Mouse (Mus musculus) CH12.LX (cell line): ENCODE results near the gene Ubl4a. TPM values are rescaled to one million over a fixed set of nuclear protein-coding genes. Genes with fewer than 3 reads are reported as not detected.

Experiments used
- DNase-seq: peaks from one replicate; pipeline ENCODE4 v3.0.0-alpha.2; 2013; ENCODE audit errors: extremely low read depth
- H3K27ac ChIP-seq: 2 replicates; pipeline ENCODE4 v1.5.1; 2012; ENCODE audit warnings: low read depth, mild to moderate bottlenecking, control low read depth, moderate library complexity; ENCODE audit not compliant: insufficient read depth
- H3K27me3 ChIP-seq: replicated peaks from 2 replicates; pipeline ENCODE3; 2012; ENCODE audit warnings: inconsistent platforms
- H3K36me3 ChIP-seq, 2 experiments: replicated peaks in 1 of 2; 2 replicates each; pipeline versions ENCODE3 to v1.6.1; 2012; ENCODE audit warnings: inconsistent platforms in 1 of 2, low read length in 1 of 2, mild to moderate bottlenecking in 1 of 2, mixed read lengths in 1 of 2, moderate library complexity in 1 of 2; ENCODE audit not compliant: control insufficient read depth in 1 of 2, insufficient read depth in 1 of 2
- H3K4me1 ChIP-seq, 2 experiments: 2 replicates each; pipeline ENCODE4 v1.6.1; 2012; ENCODE audit warnings: inconsistent platforms in 1 of 2, moderate library complexity in 1 of 2; ENCODE audit not compliant: insufficient read depth in 2 of 2, control insufficient read depth in 1 of 2
- H3K4me2 ChIP-seq: 2 replicates; pipeline ENCODE4 v1.6.1; 2012; ENCODE audit warnings: low read depth, mild to moderate bottlenecking, control low read depth; ENCODE audit not compliant: poor library complexity, insufficient read depth, severe bottlenecking
- H3K4me3 ChIP-seq, 3 experiments: fragments of 150-350 bp in 1 of 3; sonication (generic) in 1 of 3; replicated peaks in 1 of 3; 2 replicates each; pipeline versions ENCODE3 to v1.5.1; 2011 to 2012; ENCODE audit warnings: low read depth in 2 of 3, low read length in 2 of 3, mild to moderate bottlenecking in 2 of 3, moderate library complexity in 2 of 3, control low read depth in 1 of 3, improper control_type of control experiment in 1 of 3, inconsistent platforms in 1 of 3, mixed read lengths in 1 of 3; ENCODE audit not compliant: poor library complexity in 1 of 3
- H3K79me2 ChIP-seq: replicated peaks from 2 replicates; pipeline ENCODE4 v1.6.1; 2012; ENCODE audit warnings: mild to moderate bottlenecking, moderate library complexity; ENCODE audit not compliant: control insufficient read depth, poor library complexity, insufficient read depth, severe bottlenecking; ENCODE audit errors: extremely low read depth
- H3K9ac ChIP-seq: 2 replicates; pipeline ENCODE4 v1.6.1; 2012; ENCODE audit warnings: low read depth, mild to moderate bottlenecking, control low read depth, moderate library complexity; ENCODE audit not compliant: insufficient read depth
- H3K9me3 ChIP-seq: replicated peaks from 2 replicates; pipeline ENCODE3; 2012; ENCODE audit warnings: low read length, inconsistent platforms, mixed read lengths
- CHD1 ChIP-seq: IDR thresholded peaks from 2 replicates; pipeline ENCODE4 v1.6.1; 2012; ENCODE audit warnings: low read depth, low read length, improper control_type of control experiment, inconsistent platforms
- CHD2 ChIP-seq: IDR thresholded peaks from 2 replicates; pipeline ENCODE4 v1.6.1; 2011; ENCODE audit warnings: low read length, improper control_type of control experiment
- CTCF ChIP-seq, 2 experiments: IDR thresholded peaks in 1 of 2; conservative IDR thresholded peaks in 1 of 2; 2 replicates each; pipeline ENCODE4 v1.5.1; 2011 to 2012; ENCODE audit warnings: low read depth in 2 of 2, low read length in 2 of 2, improper control_type of control experiment in 1 of 2, inconsistent platforms in 1 of 2, mild to moderate bottlenecking in 1 of 2, moderate library complexity in 1 of 2
- EP300 ChIP-seq: IDR thresholded peaks from 2 replicates; pipeline ENCODE4 v1.6.1; 2011; ENCODE audit warnings: low read length, improper control_type of control experiment
- ETS1 ChIP-seq: conservative IDR thresholded peaks from 2 replicates; pipeline ENCODE4 v1.6.1; 2012; ENCODE audit warnings: low read depth, mild to moderate bottlenecking, inconsistent platforms, low read length, improper control_type of control experiment, moderate library complexity
- GABPA ChIP-seq: IDR thresholded peaks from 2 replicates; pipeline ENCODE4 v1.6.1; 2012; ENCODE audit warnings: low read depth, low read length, improper control_type of control experiment, inconsistent platforms; ENCODE audit not compliant: insufficient replicate concordance
- IRF4 ChIP-seq: IDR thresholded peaks from 2 replicates; pipeline ENCODE4 v1.6.1; 2014; ENCODE audit warnings: low read depth, mild to moderate bottlenecking, inconsistent platforms, low read length, improper control_type of control experiment
- JUN ChIP-seq: IDR thresholded peaks from 2 replicates; pipeline ENCODE4 v1.6.1; 2011; ENCODE audit warnings: low read depth, mild to moderate bottlenecking, low read length, improper control_type of control experiment, moderate library complexity; ENCODE audit not compliant: insufficient read depth
- MAFK ChIP-seq: IDR thresholded peaks from 2 replicates; pipeline ENCODE4 v1.6.1; 2011; ENCODE audit warnings: low read length, improper control_type of control experiment; ENCODE audit not compliant: insufficient replicate concordance
- MAX ChIP-seq: IDR thresholded peaks from 2 replicates; pipeline ENCODE4 v1.6.1; 2011; ENCODE audit warnings: low read length, improper control_type of control experiment
- MAZ ChIP-seq: IDR thresholded peaks from 2 replicates; pipeline ENCODE4 v1.6.1; 2012; ENCODE audit warnings: low read depth, mild to moderate bottlenecking, inconsistent platforms, low read length, improper control_type of control experiment, moderate library complexity
- MEF2A ChIP-seq: IDR thresholded peaks from 2 replicates; pipeline ENCODE4 v1.6.1; 2014; ENCODE audit warnings: low read depth, mild to moderate bottlenecking, inconsistent platforms, low read length, improper control_type of control experiment, borderline replicate concordance
- MXI1 ChIP-seq: IDR thresholded peaks from 2 replicates; pipeline ENCODE4 v1.6.1; 2011; ENCODE audit warnings: mild to moderate bottlenecking, low read depth, low read length, improper control_type of control experiment
- MYC ChIP-seq: IDR thresholded peaks from 2 replicates; pipeline ENCODE4 v1.6.1; 2011; ENCODE audit warnings: low read depth, mild to moderate bottlenecking, improper control_type of control experiment, low read length
- NELFE ChIP-seq: IDR thresholded peaks from 2 replicates; pipeline ENCODE4 v1.6.1; 2011; ENCODE audit warnings: low read depth, low read length, improper control_type of control experiment
- NRF1 ChIP-seq: IDR thresholded peaks from 2 replicates; pipeline ENCODE4 v1.6.1; 2014; ENCODE audit warnings: low read depth, mild to moderate bottlenecking, inconsistent platforms, low read length, improper control_type of control experiment, moderate library complexity
- POLR2A ChIP-seq: IDR thresholded peaks from 2 replicates; pipeline ENCODE4 v1.6.1; 2011; ENCODE audit warnings: low read depth, mild to moderate bottlenecking, improper control_type of control experiment, low read length
- RAD21 ChIP-seq: IDR thresholded peaks from 2 replicates; pipeline ENCODE4 v1.6.1; 2011; ENCODE audit warnings: low read depth, mild to moderate bottlenecking, low read length, improper control_type of control experiment, moderate library complexity
- RCOR1 ChIP-seq: conservative IDR thresholded peaks from 2 replicates; pipeline ENCODE4 v1.6.1; 2012; ENCODE audit warnings: low read depth, mild to moderate bottlenecking, inconsistent platforms, low read length, improper control_type of control experiment
- SIN3A ChIP-seq: IDR thresholded peaks from 2 replicates; pipeline ENCODE4 v1.6.1; 2012; ENCODE audit warnings: low read length, improper control_type of control experiment, inconsistent platforms
- SMC3 ChIP-seq: IDR thresholded peaks from 2 replicates; pipeline ENCODE4 v1.6.1; 2011; ENCODE audit warnings: low read depth, low read length, improper control_type of control experiment
- ZC3H11A ChIP-seq: IDR thresholded peaks from 2 replicates; pipeline ENCODE4 v1.6.1; 2012; ENCODE audit warnings: low read depth, mild to moderate bottlenecking, inconsistent platforms, low read length, improper control_type of control experiment
- ZKSCAN1 ChIP-seq: IDR thresholded peaks from 2 replicates; pipeline ENCODE4 v1.6.1; 2012; ENCODE audit warnings: low read depth, inconsistent platforms, low read length, improper control_type of control experiment, borderline replicate concordance
- ZMIZ1 ChIP-seq: IDR thresholded peaks from 2 replicates; pipeline ENCODE4 v1.6.1; 2012; ENCODE audit warnings: low read depth, mild to moderate bottlenecking, inconsistent platforms, low read length, improper control_type of control experiment
- ZNF384 ChIP-seq: IDR thresholded peaks from 2 replicates; pipeline ENCODE4 v1.6.1; 2012; ENCODE audit warnings: low read depth, low read length, improper control_type of control experiment, inconsistent platforms
- dilution Hi-C: fragments of 300-500 bp; cut with MboI; formaldehyde crosslinking; loops from 2 replicates; pipeline ENCODE4 v1.14.3; 2020; ENCODE audit warnings: low sequenced_read_pairs; ENCODE audit not compliant: extremely low pct_unique_long_range_greater_than_20kb, extremely low pct_ligation_motif_present
- in situ Hi-C: fragments of 300-500 bp; cut with MboI; formaldehyde crosslinking; loops from 3 replicates; pipeline ENCODE4 v1.14.3; 2019; ENCODE audit warnings: low sequenced_read_pairs, low pct_ligation_motif_present, low pct_unique_long_range_greater_than_20kb, mixed read lengths
- polyA plus RNA-seq: library from polyadenylated mRNA; unstranded; fragments of >175 nt; gene quantifications from 2 replicates; pipeline ENCODE4 v1.2.1, GENCODE M21; 2012; ENCODE audit warnings: low read depth; ENCODE audit not compliant: insufficient read length
- total RNA-seq, 2 experiments: library from RNA; depleted of rRNA; stranded (reverse); fragments of 300-350 nt in 1 of 2; fragments of >200 nt in 1 of 2; gene quantifications; 2 replicates each; pipeline ENCODE4 v1.2.3; 2012 to 2014

Ubl4a gene
- total and polyA plus RNA-seq, 3 experiments, result 12.7 to 39.2 (median 19.3) TPM

GRCm38 (mm10) chrX:74413377-74413776 is 40.4 kb upstream of the Ubl4a start:
- in situ Hi-C loops (loop anchor here (5.0 to 10.0 kb wide), 2 partner anchors 166 to 299 kb away; partner anchors contain the start of gene Flna), dilution Hi-C loops (no loop called here)
- peak; percentile 59 for DNase-seq
- Histone ChIP-seq H3K4me2 (no peak overlapping the region), H3K4me1 (no peaks in the 10 kb centered on the region), H3K36me3 (peaks cover 22 to 60% of the 10 kb centered on the region in 2 experiments), H3K9me3 (no peaks in the 10 kb centered on the region), H3K27me3 (no peaks in the 10 kb centered on the region), H3K9ac (no peak overlapping the region), H3K79me2 (no peaks in the 10 kb centered on the region), H3K27ac (no peak overlapping the region), H3K4me3 (no peak overlapping the region)
- peak; percentile 74 for TF ChIP-seq SIN3A
- TF ChIP-seq IRF4, result peak; percentile 73
- TF ChIP-seq ZNF384, result peak; percentile 50; the same call in 1 of the 2 replicates
- TF ChIP-seq RAD21, result peak; percentile 94
- TF ChIP-seq MEF2A, result 0 out of 2 replicates have a peak, but pooled peaks have one; percentile 45
- TF ChIP-seq CHD2, result peak; percentile 74
- TF ChIP-seq MAFK, result no peak
- peak; percentile 55; the same call in 1 of the 2 replicates for TF ChIP-seq MYC
- peak; percentile 56; the same call in 1 of the 2 replicates for TF ChIP-seq MXI1
- no peak for TF ChIP-seq JUN
- TF ChIP-seq CHD1, result no peak
- no peak for TF ChIP-seq ETS1
- TF ChIP-seq SMC3, result peak; percentile 87
- peak; percentile 79 for TF ChIP-seq ZC3H11A
- 0 out of 2 replicates have a peak, but pooled peaks have one; percentile 35 for TF ChIP-seq NELFE
- peak; percentile 62 to 98 for TF ChIP-seq CTCF (conservative IDR thresholded peaks at IDR 0.05 in 1 of 2, IDR thresholded peaks at IDR 0.05 in 1 of 2; ENCODE audit: low read depth in 2 of 2, low read length in 2 of 2)
- peak; percentile 79; the same call in 1 of the 2 replicates for TF ChIP-seq MAZ

DNA sequence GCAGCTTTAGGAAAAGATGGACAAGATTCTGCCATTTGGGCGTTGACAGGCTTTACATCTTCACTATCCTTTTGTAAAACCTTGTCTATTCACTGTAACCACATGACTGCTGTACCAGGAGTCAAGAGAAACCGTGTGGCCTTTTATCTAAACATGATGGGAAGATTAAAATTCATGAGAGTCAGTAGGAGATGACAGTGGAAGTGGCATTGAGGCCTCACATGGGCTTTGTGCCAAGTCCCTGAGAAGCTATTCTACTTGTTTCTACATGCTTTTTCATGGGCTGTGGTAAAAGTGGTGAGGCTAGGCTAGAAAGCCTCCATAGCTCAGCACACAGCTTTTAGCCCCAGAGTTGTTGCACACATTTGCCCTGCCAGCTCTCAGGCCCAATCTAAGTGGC is 35.3 kb upstream of the Ubl4a start:
- Histone ChIP-seq H3K27me3 (no peaks in the 10 kb centered on the region), H3K9me3 (no peaks in the 10 kb centered on the region), H3K27ac (no peak overlapping the region), H3K4me1 (no peaks in the 10 kb centered on the region), H3K79me2 (no peaks in the 10 kb centered on the region), H3K4me2 (no peak overlapping the region), H3K9ac (no peak overlapping the region), H3K4me3 (no peak overlapping the region), H3K36me3 (peaks cover 22 to 55% of the 10 kb centered on the region in 2 experiments)
- TF ChIP-seq JUN (no peak), EP300 (no peak), POLR2A (no peak), ZMIZ1 (no peak), NRF1 (no peak), MAX (no peak), GABPA (no peak), MAZ (no peak), RCOR1 (no peak), ZKSCAN1 (no peak)
- no peak for DNase-seq
- dilution Hi-C loops, result no loop called here
- in situ Hi-C loops, result no loop called here
